Mouse (Mus musculus) myocyte (in vitro differentiated cells): ENCODE data around the gene Cct5. TPM values are rescaled to one million over a fixed set of nuclear protein-coding genes. Genes with fewer than 3 reads are reported as not detected.
A peak's percentile ranks its signal among the peaks of the same experiment; 100 is the strongest.

Source experiments
- H3K27me3 ChIP-seq: one replicate; pipeline ENCODE4 v1.6.1; 2011; ENCODE audit not compliant: control insufficient read depth, insufficient read depth, insufficient read length
- H3K36me3 ChIP-seq: one replicate; pipeline ENCODE4 v1.6.1; 2011; ENCODE audit not compliant: control insufficient read depth, insufficient read depth
- H3K4me2 ChIP-seq: one replicate; pipeline ENCODE4 v1.6.1; 2011; ENCODE audit warnings: low read depth, control low read depth
- H3K4me3 ChIP-seq: one replicate; pipeline ENCODE4 v1.5.1; 2011; ENCODE audit warnings: mild to moderate bottlenecking, control low read depth, moderate library complexity
- H3K79me2 ChIP-seq: one replicate; pipeline ENCODE4 v1.6.1; 2011; ENCODE audit not compliant: control insufficient read depth, insufficient read depth
- H3ac ChIP-seq: one replicate; pipeline ENCODE4 v1.6.1; 2011; ENCODE audit not compliant: control insufficient read depth, insufficient read length
- CEBPB ChIP-seq: IDR thresholded peaks from 2 replicates; pipeline ENCODE4 v1.6.1; 2011; ENCODE audit warnings: mild to moderate bottlenecking, moderate library complexity; ENCODE audit not compliant: poor library complexity, insufficient read depth, severe bottlenecking
- E2F4 ChIP-seq: IDR thresholded peaks from one replicate; pipeline ENCODE4 v1.6.1; 2011; ENCODE audit warnings: mild to moderate bottlenecking, control low read depth, moderate library complexity; ENCODE audit not compliant: insufficient read depth
- MAX ChIP-seq: IDR thresholded peaks from one replicate; pipeline ENCODE4 v1.6.1; 2011; ENCODE audit warnings: low read depth, mild to moderate bottlenecking, control low read depth
- MYOD1 ChIP-seq, 3 experiments: IDR thresholded peaks; one replicate each; pipeline ENCODE4 v1.6.1; 2011; ENCODE audit warnings: control low read depth in 2 of 3, low read depth in 2 of 3, mild to moderate bottlenecking in 2 of 3, moderate library complexity in 1 of 3; ENCODE audit not compliant: insufficient read length in 2 of 3, control insufficient read depth in 1 of 3
- MYOG ChIP-seq, 3 experiments: IDR thresholded peaks; one replicate each; pipeline ENCODE4 v1.6.1; 2011; ENCODE audit warnings: control low read depth in 2 of 3, low read depth in 2 of 3, mild to moderate bottlenecking in 2 of 3; ENCODE audit not compliant: insufficient read length in 2 of 3, control insufficient read depth in 1 of 3, insufficient read depth in 1 of 3
- POLR2A ChIP-seq: IDR thresholded peaks from one replicate; pipeline ENCODE4 v1.6.1; 2011; ENCODE audit warnings: low read depth, mild to moderate bottlenecking, control low read depth, moderate library complexity; ENCODE audit not compliant: insufficient read length
- POLR2AphosphoS2 ChIP-seq: IDR thresholded peaks from one replicate; pipeline ENCODE4 v1.6.1; 2011; ENCODE audit warnings: low read depth, control low read depth; ENCODE audit not compliant: insufficient read length
- REST ChIP-seq: IDR thresholded peaks from one replicate; pipeline ENCODE4 v1.6.1; 2011; ENCODE audit warnings: mild to moderate bottlenecking, control low read depth, moderate library complexity; ENCODE audit not compliant: insufficient read depth, insufficient read length
- SRF ChIP-seq: IDR thresholded peaks from one replicate; pipeline ENCODE4 v1.6.1; 2011; ENCODE audit warnings: low read depth; ENCODE audit not compliant: control insufficient read depth, insufficient read length
- TCF12 ChIP-seq: IDR thresholded peaks from one replicate; pipeline ENCODE4 v1.6.1; 2011; ENCODE audit warnings: mild to moderate bottlenecking, control low read depth; ENCODE audit not compliant: poor library complexity, insufficient read depth, severe bottlenecking
- TCF3 ChIP-seq: IDR thresholded peaks from one replicate; pipeline ENCODE4 v1.6.1; 2011; ENCODE audit warnings: low read depth, control low read depth; ENCODE audit not compliant: insufficient read length
- USF1 ChIP-seq: IDR thresholded peaks from one replicate; pipeline ENCODE4 v1.6.1; 2011; ENCODE audit warnings: low read depth, mild to moderate bottlenecking, control low read depth, moderate library complexity
- polyA plus RNA-seq: library from polyadenylated mRNA; unstranded; fragments of >200 nt; fragmentation: generic; extraction: Trizol; gene quantifications from one replicate; pipeline ENCODE4 v1.2.1, GENCODE M21; 2012; ENCODE audit warnings: missing spikeins

The Cct5 gene
- polyA plus RNA-seq, 1 experiment: 521 TPM

DNA sequence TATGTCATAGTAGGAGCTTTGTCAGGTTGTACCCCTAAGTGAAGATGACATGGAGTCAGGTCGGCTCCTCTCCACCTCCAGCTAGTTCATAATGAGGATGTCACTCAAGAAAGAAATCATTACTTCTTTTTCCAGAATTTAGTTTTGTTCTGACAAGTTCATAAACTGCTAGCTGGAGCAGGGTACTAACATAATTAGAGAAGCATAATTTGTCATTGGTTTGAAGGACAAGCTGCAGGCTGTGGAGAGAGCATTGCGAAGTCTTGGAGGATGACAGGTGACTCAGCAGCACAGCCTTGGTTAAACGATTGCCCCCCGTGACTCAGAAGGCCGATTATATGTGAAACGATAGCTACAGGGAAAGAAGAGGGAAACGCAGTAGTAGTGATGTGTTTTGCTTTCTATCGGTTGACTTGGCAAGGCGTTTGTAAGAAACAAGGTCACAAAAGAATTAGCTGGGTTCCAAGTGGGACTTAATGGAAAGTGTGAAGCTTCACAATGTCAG lies 34.5 kb upstream of the Cct5 start:
- no peak overlapping the region for H3K4me3 ChIP-seq
- no peaks in the 10 kb centered on the region for H3K79me2 ChIP-seq
- H3K4me2 ChIP-seq: no peak overlapping the region
- H3K36me3 ChIP-seq: no peaks in the 10 kb centered on the region
- no peak for TF ChIP-seq E2F4
- TF ChIP-seq TCF3: no peak
- TF ChIP-seq POLR2A: no peak
- TF ChIP-seq USF1: no peak
- no peak overlapping the region for H3ac ChIP-seq
- no peaks in the 10 kb centered on the region for H3K27me3 ChIP-seq

DNA sequence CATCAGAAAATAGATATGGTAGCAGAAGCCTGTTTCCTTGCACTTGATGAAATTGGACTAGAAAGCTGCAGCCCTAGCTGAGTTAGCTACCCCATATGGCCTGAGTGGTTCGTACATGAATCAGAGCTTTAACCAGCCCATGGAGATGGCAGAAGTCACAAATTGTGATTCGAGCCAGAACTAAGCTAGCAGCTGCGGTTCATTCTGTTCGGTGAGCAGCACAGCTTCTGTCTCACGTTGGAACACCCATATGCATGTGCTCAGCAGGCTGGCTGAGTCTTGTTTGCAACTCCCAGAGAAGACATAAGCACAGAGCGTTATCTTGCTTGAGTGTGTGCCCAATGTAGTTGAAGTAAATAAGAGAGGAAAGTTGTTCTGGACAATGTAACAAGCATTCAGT lies 33.0 kb upstream of the Cct5 start:
- Histone ChIP-seq H3K27me3 (no peaks in the 10 kb centered on the region), H3K79me2 (no peaks in the 10 kb centered on the region), H3K4me3 (no peak overlapping the region), H3K36me3 (no peaks in the 10 kb centered on the region), H3ac (no peak overlapping the region), H3K4me2 (no peak overlapping the region)
- TF ChIP-seq MYOD1 (IDR thresholded peaks at IDR 0.05; ENCODE audit: control insufficient read depth in 1 of 3, insufficient read length in 2 of 3, low read depth in 2 of 3) (no peak), MYOG (IDR thresholded peaks at IDR 0.05; ENCODE audit: control insufficient read depth in 1 of 3, insufficient read depth in 1 of 3, insufficient read length in 2 of 3, low read depth in 2 of 3) (peak in 1 of 3 experiments; percentile 5)

DNA sequence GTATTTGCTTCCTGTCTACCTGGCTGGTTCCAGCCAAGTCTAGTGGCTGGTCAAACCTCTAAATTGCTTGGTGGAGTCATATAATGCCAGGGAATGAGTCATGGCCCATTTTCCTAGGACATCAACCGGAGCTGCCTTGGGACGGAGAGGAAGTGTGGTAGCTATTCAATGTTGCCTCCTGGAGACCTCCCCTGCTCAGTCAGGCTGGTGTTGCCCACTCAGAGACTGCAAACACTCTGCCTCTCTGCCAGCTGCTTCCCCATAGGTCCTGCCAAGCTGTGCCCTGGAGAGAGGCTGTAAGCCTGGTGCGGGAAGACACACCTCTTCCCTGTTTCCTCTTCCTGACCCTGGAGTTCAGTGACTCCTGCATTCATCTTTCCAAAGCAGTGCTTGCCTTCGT lies 30.9 kb upstream of the Cct5 start:
- Histone ChIP-seq H3K4me3 (no peak overlapping the region), H3K4me2 (no peak overlapping the region), H3ac (no peak overlapping the region), H3K79me2 (no peaks in the 10 kb centered on the region), H3K36me3 (no peaks in the 10 kb centered on the region), H3K27me3 (no peaks in the 10 kb centered on the region)
- TF ChIP-seq REST (no peak), SRF (no peak), POLR2AphosphoS2 (no peak), MYOD1 (IDR thresholded peaks at IDR 0.05; ENCODE audit: control insufficient read depth in 1 of 3, insufficient read length in 2 of 3, low read depth in 2 of 3) (no peak), TCF3 (no peak), TCF12 (no peak), USF1 (no peak), POLR2A (no peak), MAX (no peak), CEBPB (no peak)

- Histone ChIP-seq H3K27me3 (no peaks in the 10 kb centered on the region), H3K79me2 (no peaks in the 10 kb centered on the region), H3K4me2 (no peak overlapping the region), H3ac (no peak overlapping the region), H3K4me3 (no peak overlapping the region), H3K36me3 (no peaks in the 10 kb centered on the region)
- TF ChIP-seq MAX (no peak), TCF12 (no peak), SRF (no peak), MYOG (IDR thresholded peaks at IDR 0.05; ENCODE audit: control insufficient read depth in 1 of 3, insufficient read depth in 1 of 3, insufficient read length in 2 of 3, low read depth in 2 of 3) (no peak), POLR2AphosphoS2 (no peak), POLR2A (no peak), MYOD1 (IDR thresholded peaks at IDR 0.05; ENCODE audit: control insufficient read depth in 1 of 3, insufficient read length in 2 of 3, low read depth in 2 of 3) (no peak), USF1 (no peak), E2F4 (no peak), REST (no peak), TCF3 (no peak), CEBPB (no peak)
Observed at GRCm38 (mm10) chr15:31631396-31631858, 29.8 kb upstream of the Cct5 start.

DNA sequence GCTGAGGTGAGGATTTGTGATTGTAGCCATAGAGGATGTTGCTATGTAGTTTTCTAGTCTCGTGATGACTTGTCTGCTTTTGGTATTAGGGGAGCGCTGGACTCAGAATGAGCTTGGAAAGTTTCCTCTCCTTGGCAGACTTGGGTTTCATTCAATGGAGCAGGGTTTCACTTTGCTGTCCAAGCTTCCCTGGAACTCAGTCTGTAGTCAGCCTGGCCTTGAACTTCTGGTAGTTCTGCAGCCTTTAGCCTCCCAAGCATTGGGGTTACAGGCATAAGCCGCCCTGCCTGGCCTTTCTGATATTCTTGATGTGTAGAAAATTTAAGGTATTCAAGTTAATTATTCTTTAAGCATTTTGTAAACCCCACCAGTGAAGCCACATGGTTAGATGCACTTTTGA lies 28.0 kb upstream of the Cct5 start:
- Histone ChIP-seq H3ac (no peak overlapping the region), H3K4me2 (no peak overlapping the region), H3K27me3 (no peaks in the 10 kb centered on the region), H3K79me2 (no peaks in the 10 kb centered on the region), H3K4me3 (no peak overlapping the region), H3K36me3 (peaks cover 3% of the 10 kb centered on the region)
- TF ChIP-seq MYOD1 (IDR thresholded peaks at IDR 0.05; ENCODE audit: control insufficient read depth in 1 of 3, insufficient read length in 2 of 3, low read depth in 2 of 3) (no peak), MYOG (IDR thresholded peaks at IDR 0.05; ENCODE audit: control insufficient read depth in 1 of 3, insufficient read depth in 1 of 3, insufficient read length in 2 of 3, low read depth in 2 of 3) (no peak), TCF12 (no peak), POLR2AphosphoS2 (no peak), USF1 (no peak), CEBPB (no peak), E2F4 (no peak), TCF3 (no peak), REST (no peak), MAX (no peak), POLR2A (no peak), SRF (no peak)
